ENCODE assay signal across 21 mouse cellular contexts in the genomic region with DNA sequence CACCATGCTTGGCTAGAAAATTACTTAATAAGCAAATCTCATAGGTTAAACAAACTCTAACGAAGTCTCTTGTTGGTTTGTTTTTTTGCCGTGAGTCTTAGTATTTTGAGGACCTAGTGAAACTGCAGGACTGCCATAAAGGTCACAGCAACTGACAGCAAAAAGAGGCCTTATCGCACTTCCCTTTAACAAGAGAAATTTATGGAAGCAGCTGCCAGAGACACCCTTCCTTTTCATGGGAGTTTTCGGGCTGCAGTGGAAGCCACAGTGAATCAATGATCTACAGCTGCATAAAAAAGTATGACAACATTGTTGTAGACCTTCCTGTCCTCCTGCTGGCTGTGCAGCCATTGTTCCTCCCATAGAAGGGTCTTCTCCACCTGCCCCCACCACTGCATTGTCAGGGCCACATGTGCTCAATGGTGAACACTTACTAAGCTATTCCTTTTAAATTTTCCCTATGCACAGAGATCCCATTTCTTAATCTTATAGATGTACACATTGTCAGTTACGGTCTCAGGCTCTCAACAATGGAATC. TPM values are rescaled to one million over a fixed set of nuclear protein-coding genes. Genes with fewer than 3 reads are reported as not detected.
DNase-seq lines count a peak whose midpoint lies in the region; ATAC-seq and TF ChIP-seq lines count a peak whose summit lies in the region.
"Had no signal": no experiment of that assay in that cellular context is flagged by ENCODE, and none has a peak within 500 bp of the region (broad histone marks: within the 10 kb centered on the region; RNA-seq: fewer than 3 reads in every experiment).

No protein-coding gene starts in this region.

- ATAC-seq in kidney, embryonic 15.5 days (replicated peaks; ENCODE audit: low FRiP score) = no peak
- ATAC-seq in kidney, postnatal 0 days (replicated peaks; ENCODE audit: low FRiP score, low read depth) = no peak
- ATAC-seq in liver, embryonic 16.5 days (ENCODE audit: low read depth) = peak; percentile 60; the same call in 1 of the 2 replicates
- ATAC-seq: forebrain, embryonic 15.5 days; inflammation-experienced regulatory T-cells, adult 6 months had no signal

- H3K27me3 ChIP-seq in kidney, embryonic 15.5 days = no peaks in the 10 kb centered on the region
- H3K27me3 ChIP-seq in kidney, postnatal 0 days (ENCODE audit: insufficient read depth, low read length) = no peaks in the 10 kb centered on the region
- no peaks in the 10 kb centered on the region for H3K27me3 ChIP-seq in liver, embryonic 16.5 days (ENCODE audit: control insufficient read depth, insufficient read depth, low read depth, low read length)
- H3K27me3 ChIP-seq: embryonic facial prominence, embryonic 12.5 days; forebrain, embryonic 15.5 days; hindbrain, embryonic 13.5 days; limb, embryonic 12.5 days; midbrain, embryonic 12.5 days; neural tube, embryonic 12.5 days had no signal

- TF ChIP-seq CTCF in kidney, postnatal 0 days (IDR thresholded peaks at IDR 0.05; ENCODE audit: low read depth) = no peak

- no peaks in the 10 kb centered on the region for H3K9me3 ChIP-seq in kidney, embryonic 15.5 days (replicated peaks)
- no peaks in the 10 kb centered on the region for H3K9me3 ChIP-seq in kidney, postnatal 0 days (replicated peaks; ENCODE audit: low read length)
- no peaks in the 10 kb centered on the region for H3K9me3 ChIP-seq in liver, embryonic 16.5 days (replicated peaks; ENCODE audit: control insufficient read depth, low read length)
- H3K9me3 ChIP-seq: embryonic facial prominence, embryonic 12.5 days; forebrain, embryonic 15.5 days; G1E; hindbrain, embryonic 13.5 days; limb, embryonic 12.5 days; midbrain, embryonic 12.5 days; neural tube, embryonic 12.5 days had no signal

- H3K4me2 ChIP-seq in kidney, embryonic 15.5 days = no peak overlapping the region
- no peak overlapping the region for H3K4me2 ChIP-seq in kidney, postnatal 0 days (ENCODE audit: low read length)
- no peak overlapping the region for H3K4me2 ChIP-seq in liver, embryonic 16.5 days (ENCODE audit: low read depth, low read length)
- H3K4me2 ChIP-seq: embryonic facial prominence, embryonic 12.5 days; forebrain, embryonic 15.5 days; hindbrain, embryonic 13.5 days; limb, embryonic 12.5 days; midbrain, embryonic 12.5 days; neural tube, embryonic 12.5 days had no signal

- no peaks in the 10 kb centered on the region for H3K4me1 ChIP-seq in kidney, embryonic 15.5 days
- H3K4me1 ChIP-seq in kidney, postnatal 0 days (replicated peaks; ENCODE audit: insufficient read depth, low read length) = no peaks in the 10 kb centered on the region
- no peaks in the 10 kb centered on the region for H3K4me1 ChIP-seq in liver, embryonic 16.5 days (ENCODE audit: control insufficient read depth, low read depth, low read length)
- H3K4me1 ChIP-seq: embryonic facial prominence, embryonic 12.5 days; forebrain, embryonic 15.5 days; hindbrain, embryonic 13.5 days; limb, embryonic 12.5 days; midbrain, embryonic 12.5 days; neural tube, embryonic 12.5 days had no signal

- H3K27ac ChIP-seq in kidney, embryonic 15.5 days = no peak overlapping the region
- 0 out of 2 replicates have a peak overlapping the region, but pooled peaks have one; percentile 19 for H3K27ac ChIP-seq in kidney, postnatal 0 days
- H3K27ac ChIP-seq in liver, embryonic 16.5 days (ENCODE audit: low read length) = no peak overlapping the region
- H3K27ac ChIP-seq: embryonic facial prominence, embryonic 12.5 days; forebrain, embryonic 15.5 days; hindbrain, embryonic 13.5 days; limb, embryonic 12.5 days; midbrain, embryonic 12.5 days; neural tube, embryonic 12.5 days had no signal

- DNase-seq in adrenal gland, adult 2 months = peak; percentile 15
- DNase-seq in adrenal gland, postnatal 25 days = no peak
- DNase-seq in kidney, adult 8-10 months = peak; percentile 7 to 22
- DNase-seq in kidney, postnatal 0 days (ENCODE audit: low spot score) = peak; percentile 38
- DNase-seq in cerebellum, adult 9-10 months = no peak
- DNase-seq: cerebellum, adult 9-11 months; gastrocnemius, postnatal 14 days; heart, postnatal 14 days; lung, adult 2 months; lung, postnatal 36 days; right cerebral cortex, postnatal 4 days had no signal

- 48% methylated on average over 5 of the region's 5 CpGs for WGBS in kidney, embryonic 15.5 days
- WGBS in kidney, postnatal 0 days = 46% methylated on average over 5 of the region's 5 CpGs
- WGBS in liver, embryonic 16.5 days (ENCODE audit: insufficient replicate concordance) = 37% methylated on average over 5 of the region's 5 CpGs

- H3K36me3 ChIP-seq in kidney, embryonic 15.5 days = no peaks in the 10 kb centered on the region
- H3K36me3 ChIP-seq in kidney, postnatal 0 days (ENCODE audit: insufficient read depth, low read length) = no peaks in the 10 kb centered on the region
- H3K36me3 ChIP-seq in liver, embryonic 16.5 days (ENCODE audit: control insufficient read depth, insufficient read depth) = no peaks in the 10 kb centered on the region
- H3K36me3 ChIP-seq: embryonic facial prominence, embryonic 12.5 days; forebrain, embryonic 15.5 days; G1E; hindbrain, embryonic 13.5 days; limb, embryonic 12.5 days; midbrain, embryonic 12.5 days; neural tube, embryonic 12.5 days had no signal

- no peak overlapping the region for H3K9ac ChIP-seq in kidney, embryonic 15.5 days
- no peak overlapping the region for H3K9ac ChIP-seq in kidney, postnatal 0 days (ENCODE audit: low read depth, low read length)
- H3K9ac ChIP-seq in liver, embryonic 16.5 days (ENCODE audit: low read depth, low read length) = no peak overlapping the region
- H3K9ac ChIP-seq: embryonic facial prominence, embryonic 12.5 days; forebrain, embryonic 15.5 days; hindbrain, embryonic 13.5 days; limb, embryonic 12.5 days; midbrain, embryonic 12.5 days; neural tube, embryonic 12.5 days had no signal

- no peak overlapping the region for H3K4me3 ChIP-seq in kidney, embryonic 15.5 days (replicated peaks)
- H3K4me3 ChIP-seq in kidney, postnatal 0 days (replicated peaks; ENCODE audit: low read depth, low read length) = no peak overlapping the region
- no peak overlapping the region for H3K4me3 ChIP-seq in liver, embryonic 16.5 days (ENCODE audit: low read depth, low read length)
- H3K4me3 ChIP-seq: embryonic facial prominence, embryonic 12.5 days; forebrain, embryonic 15.5 days; hindbrain, embryonic 13.5 days; limb, embryonic 12.5 days; midbrain, embryonic 12.5 days; neural tube, embryonic 12.5 days had no signal

RNA-seq across cellular contexts. Expression of gene P2ry1, which starts 49.3 kb away (rescaled TPM):
- 1 to 10 TPM; 2.1 to 4.7 TPM for total RNA-seq in adrenal gland, adult 2 months (2021)
- polyA plus RNA-seq in adrenal gland, adult 2 months (2012; rRNA removed) = 1.0 and 1.1 TPM in 2 replicates
- total RNA-seq in adrenal gland, postnatal 25 days (2021) = 3.6 and 3.8 TPM in 2 replicates
- 3.1 TPM in 2 replicates for polyA plus RNA-seq in kidney, embryonic 15.5 days (2015; fragmentation: Nextera tagmentation; extraction: Ambion mirVana)
- 1.1 and 2.0 TPM in 2 replicates for polyA plus RNA-seq in kidney, postnatal 0 days (2015; fragmentation: Nextera tagmentation; extraction: Ambion mirVana)
- polyA plus RNA-seq in liver, embryonic 16.5 days (2015; fragmentation: Nextera tagmentation; extraction: Ambion mirVana) = 4.1 and 4.9 TPM in 2 replicates

Comparison
In these comparisons a context has a peak if more than half of its experiments do, and no peak if none do; other contexts are left out.
1. DNase-seq: peak in adrenal gland, adult 2 months (single experiment), kidney, adult 8-10 months (2 of 2) and kidney, postnatal 0 days (single experiment); none in adrenal gland, postnatal 25 days (single experiment) and cerebellum, adult 9-10 months (single experiment).